Mouse (Mus musculus) right cerebral cortex, adult 2 months (tissue): ENCODE measurements around the gene Elac2.

Experiments used
- DNase-seq, 2 experiments: peaks; one replicate each; pipeline ENCODE4 v3.0.0; 2021 to 2022; ENCODE audit warnings: low spot score in 2 of 2

Gene Elac2

GRCm38 (mm10) chr11:65020744-65021143 is 41.9 kb downstream of the Elac2 start:
- no peak for DNase-seq

DNA sequence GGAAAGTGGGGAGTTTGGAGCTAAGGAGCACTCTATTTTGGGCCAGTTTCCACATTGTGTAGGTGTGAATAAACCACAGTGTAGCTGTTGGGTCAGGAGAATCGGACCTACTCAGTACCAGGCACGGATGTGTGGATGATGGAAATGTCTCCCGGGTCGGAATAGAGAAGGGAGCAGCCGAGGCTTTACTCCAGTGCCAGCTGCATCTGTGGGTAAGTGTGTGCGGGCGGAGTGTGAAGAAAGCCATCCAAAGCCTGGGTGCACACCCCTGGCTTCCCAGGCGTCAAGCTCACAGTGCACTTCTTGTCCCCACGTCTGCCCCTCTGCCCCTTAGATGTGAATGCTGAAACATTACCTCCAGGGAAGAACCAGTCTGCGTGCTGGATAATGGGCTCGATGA is 43.9 kb downstream of the Elac2 start:
- DNase-seq = peak in 1 of 2 experiments; percentile 49

DNA sequence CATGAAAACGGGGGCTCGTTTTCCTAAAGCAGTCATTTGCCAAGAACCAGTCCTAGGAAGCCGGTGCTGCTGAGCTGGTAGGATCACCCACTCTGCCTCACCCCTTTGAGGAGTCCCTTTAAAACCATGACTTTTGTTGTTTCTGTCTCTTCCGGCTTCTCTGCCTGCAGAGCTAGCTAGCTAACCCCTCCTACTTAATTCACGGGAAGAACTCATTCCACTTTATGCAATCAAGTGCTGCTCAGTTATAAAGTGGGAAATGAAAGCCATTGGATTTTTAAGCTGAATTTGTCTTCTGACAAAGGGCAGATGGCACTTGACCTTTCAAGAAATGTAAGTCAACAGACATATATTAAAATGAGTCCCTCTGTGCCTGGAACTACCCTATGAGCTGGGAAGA is 49.2 kb downstream of the Elac2 start:
- DNase-seq = no peak

GRCm38 (mm10) chr11:65030201-65030600 is 51.4 kb downstream of the Elac2 start:
- DNase-seq = no peak

DNA sequence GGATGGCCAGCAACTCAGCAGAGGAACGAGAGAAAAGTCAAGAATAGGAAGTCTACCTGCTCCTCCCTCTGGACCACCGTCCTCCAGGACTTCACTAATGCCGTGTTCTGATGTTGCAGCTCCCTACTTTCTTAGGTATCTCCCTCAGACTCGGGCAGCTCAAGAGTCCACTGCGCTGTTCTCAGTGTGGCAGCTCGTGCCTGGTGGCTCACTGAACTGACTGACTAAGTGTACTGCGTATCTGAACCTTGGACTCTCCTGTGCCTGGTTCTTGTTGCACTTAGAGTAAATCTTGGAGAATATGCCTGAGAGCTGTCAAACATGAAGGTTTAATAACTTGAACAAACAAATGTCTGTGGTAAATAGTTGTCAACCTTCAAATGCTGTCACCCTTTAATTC is 53.4 kb downstream of the Elac2 start:
- no peak for DNase-seq

GRCm38 (mm10) chr11:65038996-65039395 is 60.2 kb downstream of the Elac2 start:
- DNase-seq = no peak

- DNase-seq = no peak
These were observed 60.8 kb downstream of the Elac2 start for GRCm38 (mm10) chr11:65039517-65040095.

DNA sequence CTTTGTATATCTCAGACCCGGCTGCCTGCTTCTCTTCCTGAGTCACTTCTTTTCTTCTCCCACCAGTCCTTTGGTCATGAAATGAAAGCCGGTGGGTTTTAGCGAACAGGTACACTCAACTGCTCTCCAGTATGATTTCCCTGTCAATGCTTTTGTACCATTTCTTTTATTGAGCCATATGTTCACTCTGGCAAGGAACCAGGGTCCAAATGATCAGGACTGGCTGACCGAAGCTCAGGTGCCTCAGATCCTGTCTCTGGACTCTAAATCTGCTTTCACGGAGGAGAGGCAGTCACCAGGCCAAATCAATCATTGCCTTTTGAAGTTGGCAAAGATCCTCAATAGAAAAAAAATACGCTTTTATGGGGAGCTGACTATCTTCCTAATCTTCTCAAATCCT is 61.7 kb downstream of the Elac2 start:
- no peak for DNase-seq

DNA sequence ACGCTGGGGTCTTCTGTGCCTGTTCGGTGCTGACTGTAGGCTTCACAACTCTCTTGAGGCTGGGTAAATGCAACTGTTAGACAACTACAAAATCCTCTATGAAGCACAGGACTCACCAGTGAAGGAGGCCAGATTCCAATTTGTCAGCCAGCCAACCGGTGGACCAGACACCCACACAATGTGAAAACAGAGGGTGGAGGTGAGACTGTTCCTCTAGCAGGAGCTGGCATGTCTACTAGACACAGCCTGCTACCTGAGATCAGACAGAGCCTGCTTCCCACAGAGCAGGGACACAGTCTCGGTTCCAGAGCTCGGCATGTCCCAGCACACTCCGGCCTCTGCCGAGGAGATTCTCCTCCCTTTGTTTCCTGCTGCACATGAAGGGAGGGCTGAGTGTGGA is 70.3 kb downstream of the Elac2 start:
- peak; percentile 56 to 65 for DNase-seq

- no peak for DNase-seq
These were observed 72.0 kb downstream of the Elac2 start for GRCm38 (mm10) chr11:65050819-65051218.
